Mouse (Mus musculus) lung, postnatal 0 days (tissue): Measurements from ENCODE around the gene Arsk.

Experiments used
- CTCF ChIP-seq: IDR thresholded peaks from 2 replicates; pipeline ENCODE4 v1.5.1; 2016; ENCODE audit warnings: antibody characterized with exemption, mild to moderate bottlenecking
- EP300 ChIP-seq: IDR thresholded peaks from 2 replicates; pipeline ENCODE4 v1.6.1; 2016; ENCODE audit warnings: antibody characterized with exemption, mild to moderate bottlenecking, control low read depth

- no peak for TF ChIP-seq CTCF
- no peak for TF ChIP-seq EP300
Measured at GRCm38 (mm10) chr13:76098116-76098492, 356 bp downstream of the Arsk start.
